Mouse (Mus musculus): ENCODE measurements at regions not wholly inside any gene's neighbourhood (a gene's known extent, or its start where the extent isn't known, plus 50 kb on each side); places are given as distances from the start of the nearest gene placed in this dataset.
"Not testable (repeated sequence)": the region's sequence is repeated elsewhere in the genome, so short reads cannot be mapped to it uniquely, and the experiment has no call there.

- DNase-seq = no peak
Measured at GRCm38 (mm10) chr5:42884251-42884650, 348.7 kb upstream of the Cpeb2 start.

- peak in 1 of 2 experiments; percentile 2 for DNase-seq
Measured at GRCm38 (mm10) chr5:42891890-42892289, 341.1 kb upstream of the Cpeb2 start.

- no peak for DNase-seq
Measured at GRCm38 (mm10) chr5:42906136-42906535, 326.8 kb upstream of the Cpeb2 start.

- DNase-seq = peak; percentile 69 to 71
Measured at GRCm38 (mm10) chr5:42919328-42919727, 313.6 kb upstream of the Cpeb2 start.

GRCm38 (mm10) chr5:42932106-42932505 is 300.9 kb upstream of the Cpeb2 start:
- peak; percentile 33 to 51 for DNase-seq

GRCm38 (mm10) chr5:42959296-42959862 is 273.6 kb upstream of the Cpeb2 start:
- no peak for DNase-seq

GRCm38 (mm10) chr5:42966952-42967351 is 266.0 kb upstream of the Cpeb2 start:
- not testable (repeated sequence) for DNase-seq

- DNase-seq = no peak
Measured at GRCm38 (mm10) chr5:42969209-42969608, 263.8 kb upstream of the Cpeb2 start.

GRCm38 (mm10) chr5:42969621-42970020 is 263.3 kb upstream of the Cpeb2 start:
- DNase-seq = no peak

- no peak for DNase-seq
Measured at GRCm38 (mm10) chr5:42977108-42977507, 255.9 kb upstream of the Cpeb2 start.

- no peak for DNase-seq
Measured at GRCm38 (mm10) chr5:42980946-42981650, 251.9 kb upstream of the Cpeb2 start.

GRCm38 (mm10) chr5:42986203-42986602 is 246.8 kb upstream of the Cpeb2 start:
- peak; percentile 8 to 42 for DNase-seq

- DNase-seq = no peak
Measured at GRCm38 (mm10) chr5:42987710-42988466, 245.1 kb upstream of the Cpeb2 start.

- no peak for DNase-seq
Measured at GRCm38 (mm10) chr5:42989287-42989686, 243.7 kb upstream of the Cpeb2 start.

- DNase-seq = no peak
Measured at GRCm38 (mm10) chr5:43024006-43024593, 208.9 kb upstream of the Cpeb2 start.

- no peak for DNase-seq
Measured at GRCm38 (mm10) chr5:43031285-43031684, 201.7 kb upstream of the Cpeb2 start.

GRCm38 (mm10) chr5:43031916-43032315 is 201.1 kb upstream of the Cpeb2 start:
- no peak for DNase-seq

- no peak for DNase-seq
Measured at GRCm38 (mm10) chr5:43034421-43034820, 198.5 kb upstream of the Cpeb2 start.

- peak; percentile 46 to 70 for DNase-seq
Measured at GRCm38 (mm10) chr5:43037592-43037991, 195.4 kb upstream of the Cpeb2 start.

- no peak for DNase-seq
Measured at GRCm38 (mm10) chr5:43039525-43039924, 193.4 kb upstream of the Cpeb2 start.

- no peak for DNase-seq
Measured at GRCm38 (mm10) chr5:43042585-43042984, 190.4 kb upstream of the Cpeb2 start.

GRCm38 (mm10) chr5:43045860-43046259 is 187.1 kb upstream of the Cpeb2 start:
- DNase-seq = no peak

- no peak for DNase-seq
Measured at GRCm38 (mm10) chr5:43047316-43047715, 185.7 kb upstream of the Cpeb2 start.
